15 mouse cellular contexts compared by ENCODE assay signal in genomic region chr7:68851981-68852575, GRCm38 (mm10).
DNase-seq lines count a peak whose midpoint lies in the region; ATAC-seq and TF ChIP-seq lines count a peak whose summit lies in the region.
"Had no signal": no experiment of that assay in that cellular context is flagged by ENCODE, and none has a peak within 500 bp of the region (broad histone marks: within the 10 kb centered on the region; RNA-seq: fewer than 3 reads in every experiment).

No protein-coding gene starts in this region.

- no peak overlapping the region for H3K4me2 ChIP-seq in hindbrain, embryonic 12.5 days (replicated peaks)
- H3K4me2 ChIP-seq in hindbrain, embryonic 11.5 days (replicated peaks; ENCODE audit: low read depth, low read length) = no peak overlapping the region
- no peak overlapping the region for H3K4me2 ChIP-seq in stomach, postnatal 0 days (replicated peaks; ENCODE audit: low read depth)
- H3K4me2 ChIP-seq: embryonic facial prominence, embryonic 13.5 days had no signal

- no peaks in the 10 kb centered on the region for H3K36me3 ChIP-seq in hindbrain, embryonic 12.5 days
- H3K36me3 ChIP-seq in hindbrain, embryonic 11.5 days (ENCODE audit: control insufficient read depth, insufficient read depth, low read length) = no peaks in the 10 kb centered on the region
- H3K36me3 ChIP-seq in stomach, postnatal 0 days (ENCODE audit: control insufficient read depth, insufficient read depth, low read length) = no peaks in the 10 kb centered on the region
- H3K36me3 ChIP-seq: embryonic facial prominence, embryonic 13.5 days had no signal

- H3K4me3 ChIP-seq in hindbrain, embryonic 12.5 days = no peak overlapping the region
- no peak overlapping the region for H3K4me3 ChIP-seq in hindbrain, embryonic 11.5 days (ENCODE audit: low read depth, low read length)
- H3K4me3 ChIP-seq in stomach, postnatal 0 days (ENCODE audit: low read depth, low read length) = no peak overlapping the region
- H3K4me3 ChIP-seq: embryonic facial prominence, embryonic 13.5 days had no signal

- 56% methylated on average over 3 of the region's 3 CpGs for WGBS in hindbrain, embryonic 12.5 days
- 59% methylated on average over 3 of the region's 3 CpGs for WGBS in hindbrain, embryonic 11.5 days
- WGBS in stomach, postnatal 0 days = 42% methylated on average over 3 of the region's 3 CpGs

- H3K9ac ChIP-seq in hindbrain, embryonic 12.5 days = no peak overlapping the region
- H3K9ac ChIP-seq in hindbrain, embryonic 11.5 days (ENCODE audit: low read depth, low read length) = no peak overlapping the region
- no peak overlapping the region for H3K9ac ChIP-seq in stomach, postnatal 0 days (ENCODE audit: low read length)
- H3K9ac ChIP-seq: embryonic facial prominence, embryonic 13.5 days had no signal

- TF ChIP-seq EP300 in stomach, postnatal 0 days (optimal IDR thresholded peaks at IDR 0.05) = no peak

- H3K27ac ChIP-seq in hindbrain, embryonic 12.5 days = 0 out of 2 replicates have a peak overlapping the region, but pooled peaks have one; percentile 7
- H3K27ac ChIP-seq in hindbrain, embryonic 11.5 days (ENCODE audit: low read depth, low read length) = no peak overlapping the region
- H3K27ac ChIP-seq in stomach, postnatal 0 days (replicated peaks) = no peak overlapping the region
- H3K27ac ChIP-seq: embryonic facial prominence, embryonic 13.5 days had no signal

- H3K4me1 ChIP-seq in hindbrain, embryonic 12.5 days = no peaks in the 10 kb centered on the region
- no peaks in the 10 kb centered on the region for H3K4me1 ChIP-seq in hindbrain, embryonic 11.5 days (replicated peaks; ENCODE audit: control insufficient read depth, insufficient read depth, low read length)
- H3K4me1 ChIP-seq in stomach, postnatal 0 days (replicated peaks; ENCODE audit: control insufficient read depth, insufficient read depth) = no peaks in the 10 kb centered on the region
- H3K4me1 ChIP-seq: embryonic facial prominence, embryonic 13.5 days had no signal

- no peak for DNase-seq in hindbrain, embryonic 11.5 days (ENCODE audit: low spot score)
- peak; percentile 67 for DNase-seq in right cerebral cortex, adult 18-20 months
- no peak for DNase-seq in right cerebral cortex, postnatal 4 days
- DNase-seq in layer of hippocampus, postnatal 10 days (ENCODE audit: low spot score in 2 of 2) = peak; percentile 62 to 66
- peak; percentile 47 for DNase-seq in telencephalon, adult 2 months (ENCODE audit: low read depth, low spot score)
- DNase-seq in stomach, postnatal 0 days (ENCODE audit: low spot score) = no peak
- no peak for DNase-seq in cerebellum, postnatal 36 days
- DNase-seq: adrenal gland, postnatal 36 days; cerebellum, adult 8-10 months; lung, postnatal 14 days had no signal

- no peaks in the 10 kb centered on the region for H3K9me3 ChIP-seq in hindbrain, embryonic 12.5 days (replicated peaks)
- no peaks in the 10 kb centered on the region for H3K9me3 ChIP-seq in hindbrain, embryonic 11.5 days (ENCODE audit: control insufficient read depth, low read length)
- no peaks in the 10 kb centered on the region for H3K9me3 ChIP-seq in stomach, postnatal 0 days (ENCODE audit: control insufficient read depth, low read length)
- H3K9me3 ChIP-seq: embryonic facial prominence, embryonic 13.5 days had no signal

- H3K27me3 ChIP-seq in hindbrain, embryonic 12.5 days = no peaks in the 10 kb centered on the region
- no peaks in the 10 kb centered on the region for H3K27me3 ChIP-seq in hindbrain, embryonic 11.5 days (ENCODE audit: control insufficient read depth, insufficient read depth, low read length)
- no peaks in the 10 kb centered on the region for H3K27me3 ChIP-seq in stomach, postnatal 0 days (ENCODE audit: control insufficient read depth, insufficient read depth, low read length)
- H3K27me3 ChIP-seq: CH12.LX had no signal

- no peak for TF ChIP-seq CTCF in stomach, postnatal 0 days (IDR thresholded peaks at IDR 0.05; ENCODE audit: low read depth)

- no peak for ATAC-seq in hindbrain, embryonic 12.5 days (ENCODE audit: low FRiP score)
- no peak for ATAC-seq in hindbrain, embryonic 11.5 days (ENCODE audit: low FRiP score)
- ATAC-seq in stomach, postnatal 0 days (ENCODE audit: low FRiP score, low TSS enrichment) = no peak
- ATAC-seq: intestine, postnatal 0 days; midbrain, embryonic 16.5 days had no signal

Comparison
In these comparisons a context has a peak if more than half of its experiments do, and no peak if none do; other contexts are left out.
1. DNase-seq: peak in right cerebral cortex, adult 18-20 months (single experiment), layer of hippocampus, postnatal 10 days (2 of 2) and telencephalon, adult 2 months (single experiment); none in hindbrain, embryonic 11.5 days (single experiment), right cerebral cortex, postnatal 4 days (single experiment), stomach, postnatal 0 days (single experiment) and cerebellum, postnatal 36 days (0 of 2).